Mouse (Mus musculus) layer of hippocampus, adult 9-10 months (tissue): ENCODE results near the gene Sec24a.
A peak's percentile ranks its signal among the peaks of the same experiment; 100 is the strongest.
"Not testable (repeated sequence)": the region's sequence is repeated elsewhere in the genome, so short reads cannot be mapped to it uniquely, and the experiment has no call there.

Experiments
- DNase-seq: peaks from one replicate; pipeline ENCODE4 v3.0.0; 2022; ENCODE audit warnings: low spot score

Gene Sec24a

DNA sequence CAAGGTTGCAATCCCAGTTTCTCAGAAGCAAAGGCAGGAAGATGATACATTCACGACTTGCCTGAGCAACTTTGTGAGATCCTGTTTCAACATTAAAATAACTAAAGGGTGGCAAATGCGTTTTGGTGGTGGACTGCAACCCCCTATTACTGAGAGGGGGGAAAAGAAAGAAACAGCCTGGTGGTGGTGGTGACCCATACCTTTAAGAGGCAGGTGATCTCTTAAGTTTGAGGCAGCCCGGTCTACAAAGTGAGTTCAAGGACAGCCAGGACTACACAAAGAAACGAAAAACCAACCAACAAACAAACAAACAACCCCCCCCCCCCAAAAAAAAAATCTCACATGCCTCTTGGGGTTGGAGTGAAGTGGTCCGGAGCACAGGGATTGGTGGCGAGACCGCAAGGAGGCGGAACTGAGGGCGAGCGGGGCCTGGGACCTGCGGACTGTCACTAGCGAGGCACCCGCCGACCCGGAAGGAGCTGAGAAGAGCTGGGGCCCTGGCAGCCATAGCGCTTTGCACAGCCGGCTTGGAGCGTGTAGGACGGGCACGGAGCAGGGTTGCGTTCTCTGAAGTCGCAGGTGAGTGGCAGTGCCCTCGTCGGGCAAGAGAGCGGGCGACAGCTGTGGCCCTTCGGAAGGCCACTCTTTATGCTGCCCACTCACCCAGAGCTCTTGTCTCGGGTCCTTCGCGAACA, at the start of gene Sec24a, which contains the start of gene Sar1b:
Sec24a (minus strand) TSS at position 422 of the 695 bp plus-strand sequence.
Sar1b (plus strand) TSS at position 475 of the 695 bp plus-strand sequence.
- DNase-seq, result peak; percentile 46

DNA sequence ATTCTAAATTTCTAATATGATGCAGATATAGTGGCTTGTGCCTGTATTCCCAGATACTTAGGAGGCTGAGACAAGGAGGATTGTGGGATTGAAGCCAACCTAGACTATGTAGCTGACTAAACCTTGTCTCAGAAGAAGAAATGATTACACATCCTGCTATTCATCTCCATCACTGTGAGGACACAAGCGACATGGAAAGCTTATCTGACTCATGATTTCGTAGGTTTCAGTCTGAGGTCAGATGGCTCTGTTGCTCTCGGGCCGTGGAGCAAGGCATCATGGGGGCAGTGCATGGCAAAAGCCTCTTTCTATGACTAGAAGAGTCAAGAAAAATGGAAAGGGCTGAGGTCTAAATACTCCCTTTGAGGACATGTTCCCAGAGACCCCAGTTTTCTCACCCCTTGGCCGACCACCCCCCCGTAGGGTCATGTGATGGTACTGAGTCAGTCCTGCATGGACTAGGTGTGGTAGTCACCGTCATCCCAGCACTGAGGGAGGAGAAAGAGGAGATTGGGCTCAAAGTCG, 48.6 kb upstream of the Sec24a start:
- no peak for DNase-seq

DNA sequence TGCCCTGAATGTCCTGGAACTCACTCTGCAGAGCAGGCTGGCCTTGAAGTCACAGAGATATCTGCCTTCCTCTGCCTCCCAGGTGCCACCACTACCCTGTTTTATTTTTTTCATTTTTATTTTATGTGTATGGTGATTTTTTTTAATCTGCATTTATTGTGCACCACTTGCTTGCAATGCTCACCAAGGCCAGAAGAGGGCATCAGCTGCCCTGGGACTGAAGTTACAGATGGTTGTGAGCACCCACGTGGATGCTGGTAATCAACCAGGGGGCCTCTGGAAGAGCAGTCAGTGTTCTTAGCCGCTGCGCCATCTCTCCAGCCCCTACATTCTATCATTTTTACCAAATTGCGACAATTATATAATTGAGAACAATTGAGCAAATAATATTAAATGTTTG, 47.8 kb upstream of the Sec24a start:
- no peak for DNase-seq

DNA sequence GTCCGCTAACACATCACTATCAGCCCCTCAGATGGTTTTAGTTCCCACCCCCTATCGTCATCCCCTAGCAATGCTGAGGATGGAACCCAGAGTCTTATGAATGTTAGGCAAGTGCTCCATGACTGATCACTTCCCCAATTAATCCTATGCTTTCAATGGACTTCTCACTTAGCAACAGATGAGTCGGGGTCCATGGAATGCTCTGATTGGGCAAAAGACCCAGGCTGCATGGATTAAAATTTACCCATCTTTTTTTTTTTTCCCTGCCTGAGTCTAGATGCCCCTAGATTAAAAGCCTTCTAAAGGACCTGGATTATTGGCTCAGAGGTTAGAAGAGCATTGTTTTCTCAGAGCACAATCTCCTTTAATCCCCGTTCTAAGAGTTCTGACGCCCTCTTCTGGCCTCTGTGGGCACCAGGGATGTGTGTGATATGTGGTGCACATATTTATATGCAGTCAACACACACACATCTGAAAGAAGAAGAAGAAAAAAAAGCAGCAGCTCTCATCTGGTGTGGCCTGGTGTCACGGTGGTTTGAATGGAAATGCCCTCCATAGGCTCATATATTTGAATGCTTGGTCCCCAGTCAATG, 46.3 kb upstream of the Sec24a start:
- peak; percentile 49 for DNase-seq

DNA sequence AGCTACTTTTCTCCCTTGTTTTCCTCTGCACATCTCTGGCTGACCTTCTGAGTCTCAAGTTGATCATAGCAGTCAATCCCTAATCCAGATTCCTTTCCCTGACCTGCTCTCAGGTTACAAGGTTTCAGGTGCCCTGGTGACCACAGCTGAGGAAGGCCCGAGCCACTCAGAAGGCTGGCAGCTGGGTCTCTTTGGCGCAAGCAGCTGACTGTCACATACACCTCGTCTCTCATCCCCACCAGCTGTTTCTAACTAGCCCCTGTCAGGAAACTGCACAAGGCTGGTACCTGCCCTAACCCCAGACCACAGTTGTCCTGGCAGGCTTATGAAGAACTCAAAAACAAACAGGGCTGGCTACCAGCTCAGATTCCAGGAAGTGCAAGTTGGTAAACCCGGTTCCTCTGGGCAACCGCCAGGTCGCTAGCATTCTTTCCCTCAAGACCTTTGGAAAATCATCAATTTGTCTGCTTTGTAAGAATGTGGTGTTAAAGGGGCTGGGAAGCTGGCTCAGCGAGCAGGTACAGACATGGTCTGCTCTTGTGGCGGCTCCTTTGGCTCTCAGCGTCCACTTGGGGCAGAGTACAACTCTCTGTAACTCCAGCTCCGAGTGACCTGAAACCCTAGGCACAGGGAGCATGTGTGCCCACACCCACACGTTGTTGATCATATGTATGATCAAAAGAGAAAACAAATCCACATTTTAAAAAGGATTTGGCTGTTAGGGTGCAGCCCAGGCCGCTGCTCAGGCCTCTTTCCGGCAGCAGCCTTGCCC, 43.9 kb upstream of the Sec24a start:
- no peak for DNase-seq

DNA sequence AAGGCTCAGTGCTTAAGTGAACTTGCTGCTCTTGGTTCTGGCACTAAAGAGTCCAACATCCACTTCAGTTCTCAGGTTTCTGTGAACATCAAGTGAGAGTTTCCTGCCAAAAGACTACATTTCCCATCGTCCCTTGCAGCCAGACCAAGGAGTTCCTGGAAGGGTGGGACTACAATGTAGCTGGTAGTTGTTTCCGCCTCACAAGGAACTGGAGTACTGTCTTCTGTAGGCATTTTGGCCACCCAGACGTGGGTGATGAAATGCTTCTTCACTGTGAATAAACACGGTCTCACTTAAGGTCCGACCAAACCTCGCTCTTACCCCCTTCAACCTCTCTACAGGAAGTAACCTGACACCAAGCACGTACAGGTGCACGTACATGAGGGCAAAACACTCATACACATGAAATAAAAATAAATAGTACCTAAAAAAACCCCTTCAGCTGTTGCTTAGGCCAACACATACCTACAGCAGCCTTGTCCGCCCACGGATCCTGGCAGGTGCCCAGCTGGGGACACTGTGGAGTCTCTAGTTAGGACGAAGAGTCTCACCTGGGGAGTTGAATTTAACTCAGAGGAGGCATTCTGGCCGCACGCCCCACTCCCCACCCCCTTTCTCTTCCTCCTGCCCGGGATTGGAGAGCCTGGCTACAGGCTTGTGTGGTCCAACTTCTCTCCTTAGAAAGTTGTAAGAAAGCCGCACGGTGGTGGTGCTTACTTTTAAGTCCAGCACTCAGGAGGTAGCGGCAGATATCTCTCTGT, 42.0 kb upstream of the Sec24a start:
- DNase-seq, result peak; percentile 57

DNA sequence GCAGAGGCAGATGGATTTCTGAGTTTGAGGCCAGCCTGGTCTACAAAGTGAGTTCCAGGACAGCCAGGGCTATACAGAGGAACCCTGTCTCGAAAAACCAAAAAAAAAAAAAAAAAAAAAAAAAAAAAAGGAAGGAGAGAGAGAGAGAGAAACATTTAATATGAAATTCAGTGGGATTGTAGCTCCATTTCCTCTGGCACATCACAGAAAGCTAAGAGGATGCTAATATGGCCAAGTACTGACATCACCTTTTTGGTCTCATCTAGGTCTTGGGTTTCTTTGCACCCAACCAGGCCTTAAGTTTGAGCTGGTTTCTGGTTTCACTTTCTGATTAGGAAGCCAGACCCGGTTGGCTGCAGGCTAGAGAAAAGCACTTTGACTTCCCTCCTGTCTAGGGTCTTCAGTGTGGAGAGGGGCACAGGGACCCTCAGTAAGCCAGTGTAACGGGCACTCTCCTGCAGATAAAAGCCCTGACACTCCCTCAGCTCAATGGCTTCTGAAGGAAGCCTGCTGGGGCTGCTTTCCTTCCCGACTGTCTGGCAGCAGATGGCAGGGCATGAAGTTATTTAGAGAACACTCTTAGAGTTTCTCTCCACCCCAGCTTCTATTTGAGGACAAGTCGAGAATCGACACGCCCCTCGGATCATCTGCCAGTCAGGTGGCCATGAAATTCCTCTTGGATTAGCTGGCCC, 37.3 kb upstream of the Sec24a start:
- DNase-seq, result no peak

DNA sequence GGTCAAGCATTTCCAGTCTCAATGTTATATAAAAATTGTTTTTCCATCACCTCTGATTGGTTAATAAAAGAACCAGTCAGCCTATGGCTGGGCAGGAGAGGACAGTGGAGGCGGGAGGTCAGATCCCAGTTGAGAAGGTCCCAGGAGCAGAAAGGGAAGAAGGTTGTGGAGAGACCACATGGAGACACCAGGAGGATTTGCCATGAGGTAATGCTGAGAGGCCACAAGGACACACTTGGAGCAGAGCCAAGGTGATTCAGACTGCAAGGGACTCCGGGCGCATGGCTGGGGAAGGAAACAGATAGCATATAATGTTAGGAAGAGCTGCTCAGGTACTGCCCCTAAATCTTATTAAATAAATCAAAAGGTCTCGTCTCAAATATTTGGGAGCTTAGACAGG, 32.8 kb upstream of the Sec24a start:
- DNase-seq, result no peak

DNA sequence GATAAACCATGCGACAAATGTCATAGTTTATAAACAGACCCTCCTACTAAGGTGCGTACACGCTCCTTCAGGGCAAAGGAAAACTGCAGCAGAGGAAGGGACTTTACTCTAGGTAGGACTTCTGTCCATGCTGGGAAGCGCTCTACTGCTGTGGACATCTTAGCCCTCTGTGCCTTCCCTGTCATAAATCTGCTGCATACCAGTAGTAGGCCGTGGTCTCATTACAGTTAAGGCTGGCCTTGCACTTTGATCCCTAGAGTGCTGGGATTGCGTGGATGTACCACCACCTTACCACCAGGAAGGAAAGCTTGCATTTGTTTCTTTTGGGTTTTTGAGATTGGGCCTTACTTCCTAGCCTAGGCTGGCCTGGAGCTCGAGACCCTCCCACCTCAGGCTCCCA, 27.2 kb upstream of the Sec24a start:
- DNase-seq, result no peak

DNA sequence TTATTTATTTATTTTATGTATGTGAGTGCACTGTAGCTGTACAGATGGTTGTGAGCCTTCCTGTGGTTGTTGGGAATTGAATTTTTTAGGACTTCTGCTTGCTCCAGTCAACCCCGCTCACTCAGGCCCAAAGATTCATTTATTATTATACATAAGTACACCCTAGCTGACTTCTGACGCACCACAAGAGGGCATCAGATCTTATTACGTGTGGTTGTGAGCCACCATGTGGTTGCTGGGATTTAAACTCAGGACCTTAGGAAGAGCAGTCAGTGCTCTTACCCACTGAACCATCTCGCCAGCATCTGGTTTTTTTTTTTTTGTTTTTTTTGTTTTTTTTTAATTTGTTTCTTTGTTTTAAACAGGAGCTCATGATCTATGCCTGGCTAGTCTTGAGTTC, 26.3 kb upstream of the Sec24a start:
- DNase-seq, result not testable (repeated sequence)

DNA sequence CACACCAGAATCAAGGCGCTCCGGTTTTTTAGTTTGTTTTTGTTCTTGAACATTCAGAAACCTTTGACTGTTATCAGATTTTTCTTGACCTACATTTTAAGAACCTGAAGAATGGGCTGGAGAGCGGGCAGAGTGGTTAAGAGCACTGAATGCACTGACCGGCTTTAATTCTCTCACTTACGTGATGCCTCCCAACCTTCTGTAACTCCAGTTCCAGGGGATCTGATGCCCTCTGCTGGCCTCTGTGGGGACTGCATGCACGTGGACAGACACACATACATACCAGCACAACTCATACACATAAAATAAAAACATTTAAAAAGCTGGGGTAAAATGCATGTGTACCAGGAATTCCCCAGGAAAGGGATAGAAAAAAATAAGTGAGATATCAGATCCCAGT, 22.5 kb upstream of the Sec24a start:
- no peak for DNase-seq

DNA sequence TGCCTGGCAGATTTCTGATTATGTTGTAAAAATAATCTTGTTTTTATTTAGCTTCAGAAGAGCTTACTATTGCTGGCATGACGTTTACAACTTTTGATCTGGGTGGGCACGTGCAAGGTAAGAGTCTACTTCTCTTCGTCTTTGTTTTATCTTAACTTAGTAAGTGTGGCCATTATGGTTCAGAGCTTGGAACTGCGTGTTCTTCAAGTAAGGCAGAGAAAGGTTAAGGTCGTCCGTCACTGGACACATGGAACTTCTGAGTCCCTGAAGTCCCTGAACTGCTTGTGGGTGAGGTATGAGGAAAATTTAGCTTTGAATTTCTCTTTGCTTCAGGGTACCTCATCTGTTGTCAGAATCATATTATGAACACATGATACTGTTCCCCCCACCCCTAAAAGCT, 19.3 kb upstream of the Sec24a start:
- DNase-seq, result no peak

DNA sequence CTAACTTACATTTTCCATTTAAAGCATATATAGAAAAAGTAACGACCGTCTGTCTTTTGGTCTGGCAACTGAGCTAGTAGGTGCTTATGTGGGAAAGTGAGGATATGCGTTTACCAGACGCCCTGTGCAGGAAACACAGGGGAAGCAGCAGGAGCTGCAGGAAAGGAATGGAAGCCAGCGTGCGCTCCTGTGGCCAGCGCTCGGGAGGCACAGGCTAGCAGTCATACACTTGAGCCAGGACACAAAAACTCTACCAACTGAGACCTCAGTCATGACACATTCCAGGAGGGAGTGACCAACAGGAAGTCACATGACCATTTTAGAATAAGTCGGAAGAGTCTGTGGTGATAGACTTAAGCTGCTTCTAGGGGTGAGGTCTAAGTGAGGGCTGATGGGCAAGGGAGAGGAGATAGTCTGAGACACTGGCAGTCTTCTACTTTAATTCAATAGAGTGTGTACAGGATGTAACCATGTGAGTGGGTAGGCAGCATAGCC, 17.4 kb upstream of the Sec24a start:
- no peak for DNase-seq

DNA sequence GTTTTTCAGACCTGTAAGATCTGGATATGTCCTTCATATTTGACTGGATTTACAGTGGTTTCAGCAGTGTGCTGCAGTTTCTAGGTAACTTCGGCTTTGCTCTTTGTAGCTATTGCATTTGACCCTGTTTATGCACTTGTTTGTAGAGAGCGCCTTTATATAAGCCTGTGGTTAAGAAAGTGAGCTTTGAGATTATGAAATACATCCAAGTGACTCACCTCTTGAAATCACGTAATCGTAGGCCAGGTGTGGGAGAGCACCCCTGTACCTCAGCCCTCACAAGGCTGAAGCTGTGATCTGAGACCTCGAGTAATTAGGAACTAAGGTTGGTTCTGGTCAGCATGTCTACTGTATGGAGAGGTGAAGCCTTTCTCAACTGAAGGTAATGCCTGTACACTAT, 14.0 kb upstream of the Sec24a start:
- no peak for DNase-seq

DNA sequence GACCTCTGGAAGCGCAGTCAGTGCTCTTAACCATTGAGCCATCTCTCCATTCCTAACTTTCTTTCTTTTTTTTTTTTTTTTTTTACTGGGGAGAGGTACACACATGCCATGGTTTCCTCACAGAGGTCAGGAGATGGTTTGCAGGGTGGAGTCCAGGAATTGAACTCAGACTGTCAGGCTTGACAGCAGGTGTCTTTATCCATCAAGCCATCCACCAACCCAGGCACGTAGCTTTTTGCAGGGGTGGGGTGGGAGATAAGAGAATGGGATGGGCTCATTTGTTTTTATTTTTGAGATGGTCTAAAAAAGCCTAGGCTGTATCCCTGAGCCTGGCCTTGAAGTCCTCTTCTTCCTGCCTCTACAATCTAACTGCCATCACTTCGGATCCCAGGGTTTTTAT, 12.1 kb upstream of the Sec24a start:
- DNase-seq, result no peak

DNA sequence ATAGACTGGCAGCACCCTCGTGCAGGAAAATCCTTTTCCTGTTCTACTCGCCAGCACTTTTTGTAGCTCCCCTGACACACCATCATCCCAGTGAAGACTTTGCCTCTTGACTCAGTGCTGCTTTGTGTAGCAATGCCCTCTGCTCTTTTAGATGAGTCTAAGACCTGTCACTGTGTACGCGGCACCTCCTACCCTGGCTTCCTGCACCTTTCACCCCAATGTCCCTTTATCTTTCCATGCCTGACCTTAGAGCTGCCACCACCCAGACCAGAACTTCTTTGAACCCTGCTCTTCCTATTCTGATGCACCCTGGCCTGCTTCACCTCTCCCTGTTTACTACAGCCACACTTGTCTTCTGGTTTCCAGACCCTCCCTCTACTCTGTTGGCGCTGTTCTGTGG, 4.9 kb upstream of the Sec24a start:
- DNase-seq, result no peak

DNA sequence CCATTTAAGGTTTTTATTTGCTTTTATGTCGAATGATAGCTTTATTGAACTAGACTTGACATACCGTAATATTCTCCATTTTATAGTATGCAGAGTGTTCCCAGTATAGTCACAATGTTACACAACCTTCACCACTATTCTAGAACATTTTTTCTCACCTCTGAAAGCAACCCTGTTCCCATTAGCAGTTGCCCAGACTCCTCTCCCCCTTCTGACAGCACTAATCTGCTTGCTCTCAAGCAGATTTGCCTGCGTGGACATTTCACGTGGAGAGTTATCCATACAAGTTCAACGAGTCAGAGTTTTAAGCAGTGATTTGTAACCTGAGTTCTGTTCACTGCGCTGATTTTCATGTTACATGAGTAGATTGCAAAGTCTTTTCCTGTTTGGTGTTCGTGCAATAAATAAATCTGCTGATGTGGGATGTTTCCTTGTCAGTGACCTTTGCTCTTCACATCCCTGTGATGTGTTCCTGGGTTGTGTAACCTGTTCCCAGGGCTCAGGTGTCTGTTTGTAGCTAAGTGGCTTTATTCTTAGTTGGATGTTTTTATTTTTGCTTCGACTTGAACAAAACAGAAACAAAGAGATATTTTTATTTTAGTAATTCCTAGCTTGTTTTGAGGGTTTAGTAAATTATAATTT, 4.3 kb upstream of the Sec24a start:
- DNase-seq, result no peak

DNA sequence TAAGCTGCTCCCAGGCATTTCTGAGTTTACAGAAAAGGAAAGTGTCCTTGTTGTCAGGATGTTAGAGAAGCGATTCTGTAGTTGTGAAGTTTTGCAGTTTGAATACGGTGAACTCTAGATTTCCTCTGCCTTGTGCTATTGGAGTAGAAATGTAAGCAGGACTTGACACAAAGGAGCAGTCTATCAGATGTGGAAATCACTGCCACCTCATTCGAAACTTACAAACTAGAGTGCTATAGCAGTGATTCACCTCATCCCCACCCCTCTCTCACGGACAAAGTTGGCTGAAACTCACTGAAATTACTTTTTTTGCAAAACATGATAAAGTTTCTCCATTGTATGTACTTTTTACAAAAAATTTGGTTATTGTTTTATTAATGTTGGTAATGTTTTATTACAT, 1.4 kb upstream of the Sec24a start:
- no peak for DNase-seq

DNA sequence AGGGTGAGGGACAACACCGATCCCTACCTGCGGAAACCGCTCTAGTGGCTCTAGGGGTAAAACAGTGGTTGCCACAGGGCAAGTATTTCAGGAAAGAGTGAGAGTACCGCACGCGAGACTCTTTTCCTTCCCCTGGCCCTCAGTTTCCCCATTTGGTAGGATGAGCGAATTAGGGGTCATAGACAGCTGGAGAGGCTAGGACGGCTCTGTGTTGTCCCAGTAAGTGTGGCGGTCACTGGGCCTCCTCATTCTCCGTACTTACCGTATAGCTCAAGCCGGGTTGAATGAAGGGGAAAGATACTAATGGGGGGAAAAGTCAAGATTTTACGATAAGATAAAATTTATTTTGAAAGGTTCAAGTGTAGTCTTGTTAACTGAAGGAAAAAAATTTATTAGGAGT, 521 bp upstream of the Sec24a start:
- DNase-seq, result no peak

DNA sequence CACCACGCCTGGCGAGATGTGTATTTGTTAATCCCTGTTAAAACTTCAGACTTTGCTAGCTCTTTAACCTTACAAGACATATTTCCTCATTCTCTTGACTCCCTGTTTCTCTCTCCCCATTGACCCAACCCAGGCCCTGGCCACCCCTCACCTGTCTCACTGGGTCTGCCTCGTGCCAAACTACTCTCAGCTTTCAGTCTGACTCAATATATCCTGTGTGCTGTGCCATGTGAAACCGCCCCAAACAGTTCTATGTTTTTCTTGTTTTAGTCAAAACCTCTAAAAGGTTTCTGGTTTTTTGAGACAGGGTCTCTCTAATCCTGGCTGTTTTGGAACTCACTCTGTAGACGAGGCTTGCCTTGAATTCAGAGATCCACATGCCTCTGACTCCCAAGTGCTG, 2.2 kb downstream of the Sec24a start:
- DNase-seq, result no peak
